Mouse (Mus musculus): ENCODE results near the gene Prlh. TPM values are rescaled to one million over a fixed set of nuclear protein-coding genes. Genes with fewer than 3 reads are reported as not detected.

Prlh gene
- total RNA-seq, 1 experiment from 2014 or later: not detected

- no peak for ATAC-seq (replicated peaks; ENCODE audit: insufficient number of reproducible peaks, low FRiP score, low TSS enrichment, poor library complexity, severe bottlenecking)
Observed at GRCm38 (mm10) chr1:90997641-90998040, 44.7 kb downstream of the Prlh start.

GRCm38 (mm10) chr1:90998268-90998890 is 45.5 kb downstream of the Prlh start, which contains the start of gene Lrrfip1:
Gene Lrrfip1, plus strand, starts transcription at chr1:90998737.
- ATAC-seq (replicated peaks; ENCODE audit: insufficient number of reproducible peaks, low FRiP score, low TSS enrichment, poor library complexity, severe bottlenecking): peak; percentile 33

- no peak for ATAC-seq (replicated peaks; ENCODE audit: insufficient number of reproducible peaks, low FRiP score, low TSS enrichment, poor library complexity, severe bottlenecking)
Observed at GRCm38 (mm10) chr1:90998891-90999611, 46.1 kb downstream of the Prlh start.

GRCm38 (mm10) chr1:90999911-91000601 is 47.1 kb downstream of the Prlh start:
- no peak for ATAC-seq (replicated peaks; ENCODE audit: insufficient number of reproducible peaks, low FRiP score, low TSS enrichment, poor library complexity, severe bottlenecking)

GRCm38 (mm10) chr1:91001101-91001500 is 48.2 kb downstream of the Prlh start:
- no peak for ATAC-seq (replicated peaks; ENCODE audit: insufficient number of reproducible peaks, low FRiP score, low TSS enrichment, poor library complexity, severe bottlenecking)

- no peak for ATAC-seq (replicated peaks; ENCODE audit: insufficient number of reproducible peaks, low FRiP score, low TSS enrichment, poor library complexity, severe bottlenecking)
Observed at GRCm38 (mm10) chr1:91001871-91002539, 49.1 kb downstream of the Prlh start.

GRCm38 (mm10) chr1:91002641-91003040 is 49.7 kb downstream of the Prlh start:
- no peak for ATAC-seq (replicated peaks; ENCODE audit: insufficient number of reproducible peaks, low FRiP score, low TSS enrichment, poor library complexity, severe bottlenecking)

Other genes starting within 250 kb of the Prlh start
- gene Col6a3, start 109.1 kb upstream of the Prlh start, total RNA-seq (2017): not detected in 3 replicates
- gene Mlph, start 38.0 kb upstream of the Prlh start, total RNA-seq (2017): not detected in 3 replicates
- not detected in 3 replicates for gene Rab17, start 16.6 kb downstream of the Prlh start, total RNA-seq (2017)
- gene Lrrfip1, start 45.6 kb downstream of the Prlh start, total RNA-seq (2017): 527 to 604 TPM (median 547 TPM) in 3 replicates
- 0.19 to 0.29 TPM (median 0.21 TPM) in 3 replicates for gene Rbm44, start 192.0 kb downstream of the Prlh start, total RNA-seq (2017)
- 15.7 to 28.1 TPM (median 26.3 TPM) in 3 replicates for gene Ramp1, start 226.7 kb downstream of the Prlh start, total RNA-seq (2017)

All from monocyte, adult 5-6 weeks (primary cell).